Mouse (Mus musculus): ENCODE measurements at regions not wholly inside any gene's neighbourhood (a gene's known extent, or its start where the extent isn't known, plus 50 kb on each side); places are given as distances from the start of the nearest gene placed in this dataset.

DNA sequence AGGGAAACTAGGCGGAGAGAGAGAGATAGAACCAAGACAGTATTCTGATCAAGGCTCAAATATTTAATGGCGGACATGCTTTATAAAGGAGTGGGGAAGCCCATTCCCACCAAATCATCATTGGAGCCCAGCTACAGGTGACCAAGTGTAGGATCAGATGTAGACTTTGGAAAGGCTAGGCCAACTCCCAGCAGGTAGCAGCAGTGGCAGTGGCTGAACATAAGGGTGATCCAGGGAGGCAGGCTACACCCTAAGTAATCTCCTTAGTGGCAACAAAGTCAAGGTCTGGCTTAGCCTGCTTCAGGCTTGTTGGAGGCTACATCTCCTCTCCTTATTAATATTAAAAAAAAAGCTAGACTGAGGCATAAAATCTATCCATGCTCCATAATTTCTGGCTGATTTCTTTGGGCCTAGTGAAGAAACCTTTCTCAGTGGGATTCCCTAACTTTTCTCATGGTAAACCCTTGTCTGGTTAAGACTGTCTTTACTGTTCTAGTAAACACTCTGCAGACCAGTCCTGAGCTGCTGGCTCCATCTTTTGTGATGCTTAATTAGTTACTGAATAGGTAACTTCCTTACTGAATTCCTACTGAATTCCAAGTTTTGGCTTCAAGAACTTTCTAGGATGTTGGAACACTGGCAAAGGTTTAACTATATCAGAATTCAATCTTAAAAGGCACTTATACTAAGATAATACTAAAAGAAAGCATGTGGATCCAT, 421.7 kb upstream of the Pabpc4l start:
- no peak for TF ChIP-seq CTCF (IDR thresholded peaks at IDR 0.05; ENCODE audit: extremely low read depth, insufficient read depth, low read length)
- no peak for TF ChIP-seq POLR2A (IDR thresholded peaks at IDR 0.05; ENCODE audit: extremely low read depth, insufficient read depth, low read length)

Data from cortical plate, adult 2 months (tissue).